Mouse (Mus musculus): ENCODE measurements around the gene Gid4. TPM values are rescaled to one million over a fixed set of nuclear protein-coding genes. Genes with fewer than 3 reads are reported as not detected.

The Gid4 gene
- 10 to 100 TPM; 49.6 to 52.0 TPM for total RNA-seq (2021)
- long read RNA-seq, experiment 1, full-length matches to known transcripts, result 21 of 31 reads
- long read RNA-seq, experiment 1, partial matches to known transcripts, result 0 of 31 reads
- long read RNA-seq, experiment 1, other reads (novel, unspliced or antisense), result 10 of 31 reads
- long read RNA-seq, experiment 2, full-length matches to known transcripts, result 11 of 14 reads
- long read RNA-seq, experiment 2, partial matches to known transcripts, result 2 of 14 reads
- long read RNA-seq, experiment 2, other reads (novel, unspliced or antisense), result 1 of 14 reads

DNA sequence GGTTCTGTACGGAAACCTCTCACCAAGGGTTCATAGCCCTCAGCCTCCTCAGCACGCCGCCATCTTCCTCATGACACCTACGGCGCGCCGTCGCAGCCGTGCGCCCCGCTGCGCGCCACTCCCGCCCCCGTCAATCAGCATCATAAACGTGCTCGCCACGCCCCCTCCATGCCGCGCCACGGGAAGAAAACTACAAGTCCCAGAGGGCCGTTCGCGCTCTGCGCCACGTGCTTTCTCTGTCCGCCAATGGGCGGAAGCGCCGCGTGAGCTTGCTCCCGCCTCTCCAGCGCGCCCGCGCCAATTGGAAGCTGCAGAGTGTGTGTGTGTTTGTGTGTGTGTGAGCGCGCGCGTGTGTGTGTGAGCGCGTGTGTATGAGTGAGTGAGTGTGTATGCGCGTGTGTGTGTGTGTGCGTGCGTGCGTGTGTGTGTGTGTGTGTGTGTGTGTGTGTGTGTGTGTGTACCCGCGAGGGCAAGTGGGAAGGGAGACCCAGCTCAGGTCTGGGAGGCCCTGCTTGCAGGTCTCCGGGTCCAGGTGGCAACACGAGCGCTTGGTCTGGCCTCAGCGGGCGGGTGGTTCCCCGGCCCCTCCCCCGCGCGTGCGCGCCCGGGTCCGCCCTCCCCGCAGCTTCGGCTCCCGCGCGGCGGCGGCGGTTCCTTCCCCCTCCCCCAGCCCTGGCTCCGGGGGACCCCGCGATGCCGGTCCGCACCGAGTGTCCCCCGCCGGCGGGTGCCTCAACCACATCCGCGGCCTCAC lies at the start of gene Gid4:
TSS of gene Gid4 (plus strand) at position 183 of the 754 bp plus-strand sequence.
- DNase-seq, result peak; percentile 98

- DNase-seq, result no peak
Measured at GRCm38 (mm10) chr11:60367256-60367655, 49.7 kb upstream of the Gid4 start.

DNA sequence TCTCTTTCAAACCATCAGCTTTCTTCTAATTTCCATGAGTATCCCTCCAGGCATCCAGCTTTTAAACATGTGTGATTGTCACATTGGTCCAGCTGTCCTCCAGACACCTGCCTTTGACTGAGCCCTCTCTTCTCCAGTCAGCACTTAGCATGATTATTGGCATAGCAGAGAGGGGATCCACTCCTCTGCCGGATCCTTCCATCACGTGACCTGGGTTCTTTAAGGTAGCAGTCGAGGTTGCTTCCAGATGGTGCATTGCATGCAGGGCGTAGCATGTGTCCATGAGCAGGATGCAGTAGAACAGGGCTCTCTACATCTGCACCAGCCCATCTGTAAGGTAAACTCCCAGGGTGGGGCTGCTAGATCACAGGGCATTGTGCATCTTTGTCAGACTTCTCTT lies 48.0 kb upstream of the Gid4 start:
- DNase-seq, result no peak

- no peak for DNase-seq
Measured at GRCm38 (mm10) chr11:60369448-60369847, 47.5 kb upstream of the Gid4 start.

DNA sequence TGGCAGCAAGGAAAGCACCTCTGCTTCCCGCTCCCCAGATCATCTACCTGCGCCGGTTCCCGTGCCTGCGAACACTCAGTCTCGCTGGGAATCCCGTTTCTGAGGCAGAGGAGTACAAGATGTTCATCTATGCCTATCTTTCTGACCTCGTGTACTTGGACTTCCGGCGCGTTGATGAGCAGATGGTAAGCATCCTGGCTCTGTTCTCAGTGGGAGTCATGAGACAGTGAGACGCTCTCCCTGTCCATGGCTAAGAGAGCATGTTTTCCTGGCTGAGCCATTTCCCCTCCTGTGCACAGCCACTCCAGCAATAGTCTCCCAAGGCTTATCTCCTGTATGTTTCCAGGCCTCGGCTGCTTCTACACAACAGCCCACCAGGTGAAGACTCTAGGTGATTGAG lies 46.5 kb upstream of the Gid4 start:
- no peak for DNase-seq

DNA sequence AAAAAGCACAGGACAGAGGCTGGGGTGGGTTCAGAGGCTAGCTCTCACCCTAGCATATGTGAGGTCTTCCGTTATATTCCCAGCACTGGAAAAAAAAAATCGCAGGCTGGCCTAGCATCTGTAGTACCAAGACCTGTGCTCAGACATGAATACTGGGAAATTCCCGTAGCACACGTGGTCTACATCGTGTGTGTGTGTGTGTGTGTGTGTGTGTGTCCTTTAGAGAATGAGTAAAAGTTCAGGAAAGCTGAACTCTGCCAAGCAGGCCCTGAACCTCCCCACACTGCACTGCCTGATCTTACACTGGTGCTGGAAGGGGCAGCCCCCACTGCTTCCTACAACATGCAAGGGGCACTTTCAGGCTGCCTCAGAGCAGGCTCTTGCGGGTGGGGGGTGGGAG lies 42.5 kb upstream of the Gid4 start:
- DNase-seq, result no peak

- no peak for DNase-seq
Measured at GRCm38 (mm10) chr11:60383518-60383917, 33.4 kb upstream of the Gid4 start.

DNA sequence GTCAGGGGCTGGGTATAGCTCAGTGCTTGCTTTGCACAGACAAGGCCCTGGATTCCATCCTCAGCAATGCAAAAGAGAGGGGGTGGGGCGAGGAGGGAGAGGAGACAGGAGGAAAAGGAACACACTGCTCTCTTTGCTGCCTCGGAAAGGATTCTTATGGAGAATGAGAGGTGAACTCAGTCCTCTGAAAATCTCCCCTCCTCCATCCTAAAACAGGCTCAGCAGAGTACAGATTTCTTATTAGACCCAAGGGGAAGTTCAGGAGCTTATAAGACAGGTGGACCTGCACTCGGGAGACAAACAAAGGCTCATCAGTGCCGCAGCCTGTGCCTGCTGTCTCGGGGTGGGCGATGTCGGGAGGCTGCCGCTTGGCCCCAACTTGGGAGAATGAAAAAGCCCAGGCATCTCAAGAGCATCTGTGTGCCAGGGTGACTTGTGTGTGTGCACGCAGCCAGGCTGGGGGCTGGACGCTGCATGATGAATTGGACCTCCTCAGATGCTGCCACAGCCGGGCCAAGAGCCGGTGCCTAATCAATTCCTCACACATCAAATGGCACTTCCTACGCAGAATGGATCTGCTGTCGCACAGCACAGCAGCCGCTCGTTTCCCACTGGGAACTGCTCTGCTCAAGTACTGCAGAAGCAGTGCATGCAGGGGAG lies 32.1 kb upstream of the Gid4 start:
- no peak for DNase-seq

DNA sequence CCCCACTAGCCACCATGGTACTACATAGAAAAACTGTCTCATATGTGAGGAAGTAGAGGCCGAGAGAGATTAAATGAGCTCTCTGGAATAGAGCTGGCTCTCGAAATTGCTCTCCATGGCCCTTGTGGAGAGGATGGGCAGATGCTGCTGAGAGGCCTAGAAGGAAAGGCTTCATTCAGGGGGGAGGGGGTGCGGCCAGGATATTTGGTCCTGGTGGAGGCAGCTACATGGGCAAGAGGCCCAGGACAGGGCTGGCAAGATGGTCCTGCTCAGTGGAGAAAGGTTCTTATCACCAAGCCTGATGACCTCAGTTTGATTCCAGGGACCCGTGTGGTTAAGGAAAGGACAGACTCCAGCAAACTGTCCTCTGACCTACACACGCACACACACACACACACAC lies 31.0 kb upstream of the Gid4 start:
- DNase-seq, result no peak

GRCm38 (mm10) chr11:60387944-60388343 lies 29.0 kb upstream of the Gid4 start:
- no peak for DNase-seq

GRCm38 (mm10) chr11:60391346-60391745 lies 25.6 kb upstream of the Gid4 start:
- DNase-seq, result no peak

- peak; percentile 19 to 22 for DNase-seq
Measured at GRCm38 (mm10) chr11:60396546-60396945, 20.4 kb upstream of the Gid4 start.

DNA sequence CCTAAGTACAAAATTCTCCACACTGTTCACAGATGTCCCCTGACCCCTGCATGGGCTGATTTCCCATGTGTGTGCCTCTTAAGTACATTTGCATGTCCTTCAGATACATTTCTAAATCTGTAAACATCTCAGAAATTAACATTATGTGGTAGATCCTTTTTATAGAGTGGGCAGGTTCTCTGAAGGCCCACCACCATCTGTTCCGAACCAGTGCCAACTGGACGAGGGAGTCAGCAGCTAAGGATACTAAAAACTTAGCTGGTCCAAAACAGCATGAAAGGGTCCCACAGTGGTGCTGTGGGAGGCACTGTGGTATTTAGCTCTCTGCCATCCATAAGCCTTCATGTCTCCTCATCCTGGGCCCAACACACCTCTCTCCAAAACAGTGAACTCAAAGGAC lies 19.8 kb upstream of the Gid4 start:
- no peak for DNase-seq

DNA sequence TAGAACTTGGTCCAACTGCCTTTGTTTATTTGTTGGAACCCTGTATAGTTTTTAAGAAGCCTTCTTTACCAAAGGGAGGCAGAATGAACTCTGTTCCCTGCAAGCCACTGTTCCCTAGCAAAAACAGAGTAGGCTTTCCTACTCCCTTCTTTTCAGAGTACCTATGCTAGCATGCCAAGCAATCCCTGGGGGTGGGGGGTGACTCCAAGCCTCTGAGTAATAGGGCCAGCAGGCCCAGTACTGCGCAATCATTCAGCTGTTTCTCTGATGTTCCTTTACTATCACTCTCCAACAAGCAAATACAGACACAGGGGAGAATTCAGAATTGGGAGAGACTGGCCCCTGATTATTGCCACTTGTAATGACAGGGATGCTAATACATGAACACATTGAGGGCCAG lies 10.3 kb upstream of the Gid4 start:
- peak in 1 of 2 experiments; percentile 36 for DNase-seq

- DNase-seq, result peak; percentile 54 to 76
Measured at GRCm38 (mm10) chr11:60412173-60412572, 4.8 kb upstream of the Gid4 start.

DNA sequence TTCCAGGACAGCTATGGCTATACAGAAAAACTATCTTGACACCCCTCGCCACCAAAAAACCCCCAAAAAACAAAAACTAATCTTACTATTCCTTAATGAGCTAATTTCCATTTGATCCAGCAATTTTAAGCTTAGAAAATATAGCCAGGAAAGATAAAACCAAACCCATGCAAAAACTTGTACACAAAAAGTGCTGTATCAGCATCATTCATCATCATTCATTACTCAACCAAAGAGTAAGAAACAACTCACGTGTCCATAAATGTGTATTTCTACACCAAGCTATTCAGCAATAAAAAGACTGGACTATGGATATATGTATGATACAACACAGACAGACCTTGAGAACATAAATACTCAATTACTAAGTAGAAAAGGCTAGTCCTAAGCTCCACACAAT lies 4.0 kb upstream of the Gid4 start:
- no peak for DNase-seq

DNA sequence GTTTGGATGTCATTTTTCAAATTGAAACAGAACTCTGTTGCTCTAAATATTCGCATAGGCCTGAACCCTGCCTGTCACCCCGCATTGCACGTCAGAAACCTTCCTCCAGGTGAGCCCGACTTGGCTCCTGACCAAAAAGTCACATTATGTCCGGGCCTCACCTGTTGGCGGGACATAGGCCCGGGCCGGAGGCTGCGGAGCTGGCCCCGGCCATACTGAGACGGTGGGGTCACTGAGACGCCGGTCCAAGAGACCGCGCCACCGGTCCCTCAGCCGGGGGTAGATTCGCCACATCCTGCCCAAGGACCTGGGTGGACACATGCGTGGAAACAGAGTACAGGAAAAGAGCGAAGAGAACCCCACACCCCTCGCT lies 369 bp upstream of the Gid4 start:
- no peak for DNase-seq

GRCm38 (mm10) chr11:60417717-60418472 lies 950 bp downstream of the Gid4 start, which contains the start of gene Atpaf2:
Gene Atpaf2, minus strand, starts transcription at chr11:60418457.
- peak; percentile 31 to 58 for DNase-seq

GRCm38 (mm10) chr11:60418473-60418803 lies 1.5 kb downstream of the Gid4 start:
- DNase-seq, result peak in 1 of 2 experiments; percentile 1

- DNase-seq, result no peak
Measured at GRCm38 (mm10) chr11:60422046-60422668, 5.2 kb downstream of the Gid4 start.

GRCm38 (mm10) chr11:60423006-60423405 lies 6.1 kb downstream of the Gid4 start:
- DNase-seq, result no peak

GRCm38 (mm10) chr11:60426417-60426816 lies 9.5 kb downstream of the Gid4 start:
- DNase-seq, result no peak

Data from adrenal gland, postnatal 36 days (tissue).